Mouse (Mus musculus): ENCODE results near the gene Dynll1.
"Not testable (repeated sequence)": the region's sequence is repeated elsewhere in the genome, so short reads cannot be mapped to it uniquely, and the experiment has no call there.

The Dynll1 gene

DNA sequence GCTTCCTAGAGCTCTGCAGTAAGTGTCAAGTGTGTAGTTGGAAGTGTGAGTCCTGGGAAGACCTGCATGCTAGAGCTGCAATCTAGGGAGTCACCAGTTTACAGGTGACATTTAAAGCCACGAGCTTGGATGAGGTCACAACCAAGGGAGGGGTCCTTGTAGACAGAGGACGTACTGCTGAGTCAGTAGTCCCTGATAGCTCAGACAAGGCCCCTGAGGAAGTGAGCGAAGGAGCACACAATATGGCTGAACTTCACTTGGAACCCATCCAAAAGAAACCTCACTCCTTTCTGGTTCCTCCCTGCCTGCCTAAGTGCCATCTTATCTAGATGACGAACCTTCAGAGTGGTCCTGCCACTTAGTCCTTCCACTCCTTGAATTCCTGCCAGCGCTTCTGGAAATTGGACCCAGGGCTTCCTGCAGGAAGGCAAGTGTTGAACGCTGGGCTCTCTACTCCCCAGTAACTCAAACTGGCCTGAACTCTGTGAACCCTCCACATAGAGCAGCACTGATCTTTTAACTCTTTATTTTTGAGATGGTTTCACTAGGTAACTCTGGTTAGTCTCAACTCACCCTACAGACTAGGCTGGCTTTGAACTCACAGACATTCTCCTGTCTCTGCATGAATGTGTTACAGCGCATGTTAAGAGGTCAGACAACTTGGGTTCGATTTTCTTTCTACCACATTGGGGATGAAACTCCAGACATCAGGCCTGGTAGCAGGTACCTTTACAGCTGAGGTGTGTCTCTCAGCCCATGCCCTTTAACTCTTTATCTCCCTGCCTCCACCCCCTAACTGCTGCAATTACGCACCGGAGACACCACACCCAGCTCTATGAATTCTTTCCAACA is 12.2 kb upstream of the Dynll1 start:
- no peak for DNase-seq (ENCODE audit: low read depth)

DNA sequence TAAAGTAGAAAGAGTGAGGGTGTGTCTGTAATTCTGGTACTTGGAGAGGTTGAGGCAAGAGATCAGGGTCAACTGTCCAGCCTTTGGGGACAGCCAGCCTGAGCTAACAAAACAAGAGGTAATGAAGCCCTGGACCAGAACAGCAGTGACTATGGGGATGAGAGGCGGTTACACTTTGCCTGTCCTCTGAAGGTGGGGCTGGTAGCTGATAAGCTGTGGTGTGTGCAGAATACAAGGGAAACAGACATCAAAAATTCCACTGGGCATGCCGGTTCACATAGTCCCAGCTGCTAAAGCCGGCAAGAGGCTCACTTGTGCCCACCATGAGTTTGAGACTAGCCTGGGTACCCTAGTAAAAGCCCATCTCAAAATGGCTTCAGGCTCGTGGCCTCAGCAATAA is 11.6 kb upstream of the Dynll1 start:
- no peak for DNase-seq (ENCODE audit: low read depth)

DNA sequence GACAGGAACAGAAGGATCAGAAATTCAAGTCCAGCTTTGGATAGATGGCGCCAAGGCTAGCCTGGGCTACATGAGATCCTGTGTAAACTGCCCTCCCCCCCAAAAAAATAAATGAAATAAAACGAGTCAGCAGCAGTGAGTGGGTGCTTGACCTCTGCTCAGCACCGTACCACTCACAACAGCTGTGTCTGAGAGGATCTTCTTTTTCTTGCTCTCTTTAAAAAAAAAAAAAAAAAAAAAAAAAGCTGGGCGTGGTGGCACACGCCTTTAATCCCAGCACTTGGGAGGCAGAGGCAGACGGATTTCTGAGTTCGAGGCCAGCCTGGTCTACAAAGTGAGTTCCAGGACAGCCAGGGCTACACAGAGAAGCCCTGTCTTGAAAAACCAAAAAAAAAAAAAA is 1.4 kb upstream of the Dynll1 start:
- not testable (repeated sequence) for DNase-seq (ENCODE audit: low read depth)

DNA sequence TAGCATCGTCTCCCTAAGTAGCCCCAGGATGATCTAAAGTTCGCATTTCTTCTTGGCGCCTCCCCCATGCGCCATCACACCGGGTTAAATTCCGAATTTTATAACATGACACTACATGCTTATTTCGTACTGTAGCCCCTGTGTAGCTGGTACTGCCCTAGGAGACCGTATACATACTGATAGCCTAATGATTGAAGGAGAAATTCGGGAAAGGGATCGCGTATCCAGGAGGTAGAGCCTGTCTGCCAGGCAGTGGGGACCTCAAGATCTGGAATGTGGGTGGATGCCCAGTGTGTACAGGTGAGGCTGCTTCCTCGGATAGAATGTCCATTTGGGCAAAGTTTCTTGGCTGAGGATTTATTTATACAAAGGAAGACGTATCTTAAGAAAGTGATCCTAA is 816 bp upstream of the Dynll1 start:
- DNase-seq (ENCODE audit: low read depth) = no peak

DNA sequence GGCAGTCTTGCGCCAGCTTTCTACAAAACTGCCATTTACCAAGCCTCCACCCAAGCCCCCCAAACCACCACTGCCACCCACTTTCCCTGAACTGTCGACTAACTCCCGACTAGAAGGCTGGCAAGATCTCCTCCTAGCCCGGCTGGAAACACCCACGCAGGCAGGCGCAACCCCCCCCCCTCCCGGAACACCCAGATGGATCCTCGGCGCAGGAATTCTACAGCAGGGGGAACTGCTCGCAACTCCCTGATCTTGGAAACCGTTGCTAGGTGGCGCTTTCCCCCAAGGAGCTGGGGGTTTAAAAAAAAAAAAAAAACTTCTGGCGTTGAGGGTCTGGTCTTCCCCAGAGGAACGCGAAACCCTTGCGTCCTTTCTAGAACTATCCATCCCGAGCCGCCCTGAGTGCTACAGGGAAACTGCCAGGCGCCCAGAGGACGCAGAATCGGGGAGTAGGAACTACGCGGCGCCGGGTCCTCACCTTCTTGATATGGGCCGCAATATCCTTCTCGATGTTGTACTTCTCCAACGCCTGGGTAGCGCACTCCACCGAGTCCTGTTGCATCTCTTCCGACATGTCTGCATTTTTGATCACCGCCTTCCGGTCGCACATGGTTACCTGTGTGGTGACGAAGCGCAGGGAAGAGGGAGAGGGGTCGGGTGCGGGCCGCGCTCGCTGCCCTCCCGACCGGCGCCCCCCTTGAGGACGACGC is 609 bp downstream of the Dynll1 start:
- DNase-seq (ENCODE audit: low read depth) = peak; percentile 91

DNA sequence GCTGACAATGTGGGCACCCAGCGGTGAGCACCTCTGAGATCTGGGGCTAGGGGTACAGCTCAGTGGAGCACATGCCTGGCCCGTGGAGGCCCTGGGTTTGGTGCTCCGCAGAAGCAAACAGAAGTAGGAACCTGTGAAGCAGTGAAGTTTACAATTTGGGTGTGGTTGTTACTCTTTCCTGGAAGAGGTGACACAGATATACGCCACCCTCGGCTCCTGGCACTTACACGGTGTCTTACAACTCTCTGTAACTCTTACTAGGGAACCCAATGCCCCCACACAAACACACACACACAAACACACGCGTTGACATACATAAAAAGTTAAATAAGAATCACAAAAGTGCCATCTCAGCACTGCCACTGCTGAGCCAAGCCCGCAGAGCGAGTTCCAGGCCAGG is 4.5 kb downstream of the Dynll1 start:
- DNase-seq (ENCODE audit: low read depth) = no peak

DNA sequence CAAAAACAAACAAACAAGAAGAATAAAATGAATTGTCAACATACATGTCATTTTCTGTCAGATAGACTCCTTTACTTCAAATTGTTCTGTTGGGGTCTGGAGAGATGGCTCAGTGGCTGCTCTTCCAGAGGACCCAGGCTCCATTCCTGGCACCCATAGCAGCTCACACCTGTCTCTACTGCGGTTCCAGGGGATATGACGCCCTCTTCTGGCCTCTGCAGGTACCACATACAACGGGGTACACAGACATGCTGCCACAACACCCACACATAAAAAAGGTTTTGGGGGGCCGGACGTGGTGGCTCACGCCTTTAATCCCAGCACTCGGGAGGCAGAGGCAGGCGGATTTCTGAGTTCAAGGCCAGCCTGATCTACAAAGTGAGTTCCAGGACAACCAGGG is 6.6 kb downstream of the Dynll1 start:
- no peak for DNase-seq (ENCODE audit: low read depth)

DNA sequence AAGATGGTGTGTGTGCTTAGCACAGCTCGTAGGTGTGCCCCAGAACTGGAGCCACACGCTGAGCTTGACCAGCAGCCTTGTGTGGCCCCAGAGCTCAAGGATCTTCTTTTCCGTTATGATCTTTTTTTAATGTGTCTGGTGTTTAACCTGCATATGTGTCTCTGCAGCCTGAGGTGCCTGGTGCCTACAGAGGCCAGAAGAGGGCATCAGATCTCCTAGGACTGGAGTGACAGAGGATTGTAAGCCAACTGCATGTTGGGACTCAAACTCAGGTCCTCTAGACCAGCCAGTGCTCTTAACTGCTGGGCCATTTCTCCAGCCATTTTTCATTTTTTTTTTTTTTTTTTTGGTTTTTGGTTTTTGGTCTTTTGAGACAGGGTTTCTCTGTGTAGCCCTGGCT is 16.1 kb downstream of the Dynll1 start:
- peak; percentile 20 for DNase-seq (ENCODE audit: low read depth)

DNA sequence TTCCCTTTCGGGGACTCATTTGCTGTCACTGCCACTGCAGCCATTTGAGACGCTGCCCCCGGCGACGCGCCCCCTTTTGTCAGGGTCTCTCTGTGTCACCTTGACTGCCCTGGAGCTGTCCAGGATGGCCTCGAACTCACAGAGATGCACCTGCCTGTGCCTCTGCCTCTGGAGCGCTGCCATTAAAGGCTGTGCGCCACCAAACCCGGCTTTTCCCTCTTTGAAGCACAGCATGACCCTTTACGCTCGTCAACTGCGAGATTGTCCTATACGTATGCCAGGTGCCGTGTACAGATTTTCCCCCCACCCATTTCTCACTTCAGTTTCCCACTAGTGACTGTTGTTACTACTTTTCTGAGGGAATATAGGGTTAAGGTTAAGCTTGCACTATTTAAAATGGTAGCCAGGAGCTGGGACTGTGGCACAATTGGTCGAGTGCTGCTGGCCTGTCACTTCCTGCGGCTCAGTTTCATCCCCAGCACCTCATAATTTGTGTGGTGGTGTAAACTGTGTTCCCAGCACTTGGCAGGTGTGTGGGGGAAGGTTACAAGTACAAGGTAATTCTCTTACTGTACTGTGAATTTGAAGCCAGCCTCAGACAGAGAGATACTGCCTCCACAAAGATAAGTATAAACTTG is 20.6 kb downstream of the Dynll1 start:
- no peak for DNase-seq (ENCODE audit: low read depth)

DNA sequence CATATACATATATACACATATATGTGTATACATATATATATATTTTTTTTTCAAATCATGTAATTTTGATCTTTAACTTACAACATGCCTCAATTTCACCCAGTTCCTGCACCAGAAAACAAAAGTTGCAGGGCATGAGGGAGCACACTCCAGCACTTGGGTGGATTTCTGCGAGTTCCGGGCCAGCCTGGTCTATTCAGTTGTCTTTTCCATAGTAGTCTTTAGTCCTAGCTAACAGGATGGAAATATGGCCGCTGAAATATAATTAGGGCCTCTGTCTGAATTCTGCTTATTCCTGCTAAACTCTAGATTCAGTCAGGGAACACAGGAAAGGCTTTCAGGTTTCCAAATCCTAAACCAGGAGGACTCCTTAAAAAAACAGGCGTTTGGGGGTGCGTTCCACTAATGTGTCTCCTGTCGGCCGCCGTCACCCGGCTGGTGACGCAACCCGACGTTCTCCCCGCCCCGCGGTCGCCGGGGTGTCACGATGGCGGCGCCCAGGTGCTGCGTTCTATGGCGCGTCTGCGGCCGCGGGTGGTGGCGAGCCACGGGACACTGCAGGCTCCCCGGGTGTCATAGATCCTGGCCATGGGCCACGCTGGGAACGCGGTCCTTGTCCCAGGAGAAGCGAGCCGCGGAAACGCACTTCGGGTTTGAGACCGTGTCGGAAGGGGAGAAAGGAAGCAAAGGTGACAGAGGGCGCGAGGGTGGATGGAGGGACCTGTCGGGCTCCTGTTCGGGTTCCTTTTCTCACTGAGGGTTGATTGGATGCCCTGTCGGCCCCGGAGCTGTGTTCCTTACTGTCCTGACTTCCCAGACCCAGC is 21.4 kb downstream of the Dynll1 start, which contains the start of gene Coq5:
Gene Coq5 (plus strand): TSS at position 441 of the 824 bp plus-strand sequence.
- DNase-seq (ENCODE audit: low read depth) = peak; percentile 91

DNA sequence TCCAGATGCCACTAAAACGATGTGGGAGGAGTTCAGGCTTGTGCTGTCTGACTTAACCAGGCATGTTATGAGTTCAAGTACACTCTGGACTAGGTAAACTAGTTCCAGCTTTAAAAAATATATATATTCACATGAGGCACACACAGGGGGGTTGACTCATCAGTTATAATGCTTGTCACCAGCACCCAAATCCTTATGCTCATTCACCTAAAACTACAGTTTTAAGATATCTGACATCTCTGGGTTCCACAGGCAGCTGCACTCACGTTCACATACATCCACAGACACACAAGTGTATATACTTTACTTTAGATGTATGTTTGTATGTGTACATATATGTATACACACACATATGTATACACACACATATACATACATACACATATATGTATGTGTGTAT is 22.0 kb downstream of the Dynll1 start:
- no peak for DNase-seq (ENCODE audit: low read depth)

DNA sequence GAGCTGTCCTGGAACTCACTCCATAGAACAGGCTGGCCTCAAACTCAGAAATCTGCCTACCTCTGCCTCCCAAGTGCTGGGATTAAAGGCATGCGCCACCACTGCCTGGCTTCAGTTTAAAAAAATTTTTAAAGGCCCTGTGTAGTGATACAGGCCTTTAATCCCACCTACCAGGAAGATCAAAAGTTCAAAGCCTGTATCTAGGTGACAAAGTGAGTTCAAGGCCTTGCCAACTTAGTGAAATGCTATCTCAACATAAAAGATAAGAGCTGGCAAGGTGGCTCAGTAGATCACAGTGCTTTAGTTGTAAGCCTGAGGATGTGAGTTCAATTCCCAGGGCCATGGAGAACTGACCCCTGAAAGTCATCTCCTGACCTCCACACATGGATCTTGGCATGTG is 22.7 kb downstream of the Dynll1 start:
- DNase-seq (ENCODE audit: low read depth) = no peak

DNA sequence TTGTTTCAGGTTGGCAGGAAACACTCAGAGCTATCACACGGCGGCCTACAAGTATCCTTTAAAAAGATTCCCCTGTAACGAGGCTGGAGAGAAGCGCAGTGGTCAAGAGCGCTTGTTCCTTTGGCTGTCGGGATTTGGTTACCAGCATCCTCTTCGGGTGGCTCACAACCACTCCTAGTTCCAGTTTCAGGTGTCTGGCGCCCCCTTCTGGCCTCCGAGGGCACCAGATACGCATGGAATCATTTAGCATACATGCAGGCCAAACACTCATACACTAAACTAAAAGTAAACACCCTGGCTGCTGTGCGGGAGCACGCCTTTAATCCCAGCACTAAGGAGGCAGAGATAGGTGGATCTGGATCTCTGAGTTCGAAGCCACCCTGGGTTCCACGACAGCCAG is 24.8 kb downstream of the Dynll1 start:
- DNase-seq (ENCODE audit: low read depth) = peak; percentile 61

DNA sequence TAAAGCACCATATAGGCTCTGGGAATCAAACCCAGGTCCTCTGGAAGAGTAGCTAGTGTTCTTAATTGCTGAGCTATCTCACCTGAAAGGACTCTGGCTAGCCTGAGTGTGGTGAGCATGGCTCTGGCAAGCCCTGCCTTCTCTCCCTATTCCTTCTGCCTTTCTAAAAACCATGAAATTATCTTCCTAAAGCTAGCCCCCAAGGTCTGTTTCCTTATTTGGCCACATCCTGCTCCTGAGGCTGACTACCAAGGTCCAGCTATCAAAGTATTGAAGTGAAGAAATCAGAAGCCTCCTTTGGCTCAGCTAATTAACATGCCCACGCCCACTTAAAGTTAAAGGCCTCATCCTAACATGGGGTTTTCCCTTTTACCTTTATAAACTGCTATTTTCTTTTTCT is 26.0 kb downstream of the Dynll1 start:
- DNase-seq (ENCODE audit: low read depth) = no peak

DNA sequence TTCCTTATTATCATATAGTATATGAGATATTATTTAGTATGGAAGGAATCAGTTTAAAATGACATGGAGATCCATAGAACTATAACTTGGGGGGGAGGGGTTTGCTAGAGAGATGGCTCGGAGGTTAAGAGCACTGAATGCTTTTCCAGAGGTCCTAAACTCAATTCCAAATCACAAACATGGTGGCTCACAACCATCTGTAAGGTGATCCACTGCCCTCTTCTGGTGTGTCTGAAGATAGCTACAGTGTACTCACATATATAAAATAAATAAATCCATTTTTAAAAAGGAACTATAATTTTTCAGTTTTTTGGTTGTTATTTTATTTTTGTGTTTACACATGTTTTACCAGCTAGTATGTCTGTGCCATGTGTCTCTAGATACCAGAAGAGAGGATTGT is 26.4 kb downstream of the Dynll1 start:
- no peak for DNase-seq (ENCODE audit: low read depth)

DNA sequence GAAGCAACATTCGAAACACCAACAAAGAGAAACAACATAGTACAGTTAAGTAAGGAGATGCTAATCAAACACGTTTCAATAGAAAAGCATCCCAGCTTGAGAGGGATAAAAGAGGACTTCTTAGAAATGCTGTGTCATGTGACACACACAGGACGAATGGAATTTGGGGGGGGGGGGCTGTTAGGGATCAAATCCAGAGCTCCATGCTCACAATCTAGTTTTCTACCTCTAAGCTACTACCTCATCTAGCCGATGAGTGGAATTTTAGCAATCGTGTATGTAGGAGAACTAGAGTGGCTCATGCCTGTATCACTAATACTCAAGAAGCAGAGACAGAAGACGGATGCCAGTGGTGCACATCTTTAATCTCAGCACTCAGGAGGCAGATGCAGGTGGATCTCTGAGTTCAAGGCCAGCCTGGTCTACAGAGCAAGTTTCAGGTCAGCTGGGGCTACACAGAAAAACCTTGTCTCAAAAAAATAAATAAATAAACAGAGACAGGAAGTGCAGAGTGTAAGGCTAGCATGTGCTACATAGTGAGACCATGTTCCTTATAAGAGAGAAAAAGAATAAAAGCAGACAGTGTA is 27.2 kb downstream of the Dynll1 start:
- no peak for DNase-seq (ENCODE audit: low read depth)

DNA sequence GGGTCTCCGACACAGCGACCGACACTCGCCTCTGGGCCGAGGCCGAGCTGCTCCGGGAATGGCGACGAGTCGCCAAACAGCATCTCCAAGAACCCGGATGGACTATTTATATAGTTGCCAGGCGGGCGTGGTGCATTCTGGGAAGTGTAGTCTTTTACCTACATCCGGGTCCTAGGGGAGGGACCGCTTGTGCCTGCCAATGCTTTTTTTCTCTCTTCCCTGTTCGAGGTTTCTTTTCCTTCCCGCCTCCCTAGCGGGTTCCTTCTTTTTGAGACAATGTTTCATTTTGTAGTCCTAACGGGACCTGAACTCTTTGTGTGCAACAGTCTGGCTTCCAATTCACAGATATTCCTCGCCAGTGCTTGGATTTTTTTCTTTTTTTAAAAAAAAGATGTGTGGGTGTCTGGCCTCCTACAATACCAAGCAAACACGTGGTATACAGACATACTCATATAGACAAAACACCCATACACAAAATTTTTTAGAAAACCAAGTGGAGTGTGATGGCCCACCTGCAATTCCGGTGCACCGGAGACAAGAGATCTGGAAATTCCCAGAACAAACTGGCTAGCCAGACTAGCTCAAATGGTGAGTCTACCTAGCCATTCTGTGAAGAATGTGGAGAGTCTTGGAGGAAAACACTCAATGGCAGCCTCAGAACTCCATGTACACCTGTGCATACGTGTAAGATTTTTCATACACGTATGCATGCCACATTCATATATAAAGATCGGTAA is 27.8 kb downstream of the Dynll1 start, which contains the start of gene Rnf10:
Gene Rnf10 (minus strand): TSS at position 87 of the 737 bp plus-strand sequence.
- DNase-seq (ENCODE audit: low read depth) = peak; percentile 98

DNA sequence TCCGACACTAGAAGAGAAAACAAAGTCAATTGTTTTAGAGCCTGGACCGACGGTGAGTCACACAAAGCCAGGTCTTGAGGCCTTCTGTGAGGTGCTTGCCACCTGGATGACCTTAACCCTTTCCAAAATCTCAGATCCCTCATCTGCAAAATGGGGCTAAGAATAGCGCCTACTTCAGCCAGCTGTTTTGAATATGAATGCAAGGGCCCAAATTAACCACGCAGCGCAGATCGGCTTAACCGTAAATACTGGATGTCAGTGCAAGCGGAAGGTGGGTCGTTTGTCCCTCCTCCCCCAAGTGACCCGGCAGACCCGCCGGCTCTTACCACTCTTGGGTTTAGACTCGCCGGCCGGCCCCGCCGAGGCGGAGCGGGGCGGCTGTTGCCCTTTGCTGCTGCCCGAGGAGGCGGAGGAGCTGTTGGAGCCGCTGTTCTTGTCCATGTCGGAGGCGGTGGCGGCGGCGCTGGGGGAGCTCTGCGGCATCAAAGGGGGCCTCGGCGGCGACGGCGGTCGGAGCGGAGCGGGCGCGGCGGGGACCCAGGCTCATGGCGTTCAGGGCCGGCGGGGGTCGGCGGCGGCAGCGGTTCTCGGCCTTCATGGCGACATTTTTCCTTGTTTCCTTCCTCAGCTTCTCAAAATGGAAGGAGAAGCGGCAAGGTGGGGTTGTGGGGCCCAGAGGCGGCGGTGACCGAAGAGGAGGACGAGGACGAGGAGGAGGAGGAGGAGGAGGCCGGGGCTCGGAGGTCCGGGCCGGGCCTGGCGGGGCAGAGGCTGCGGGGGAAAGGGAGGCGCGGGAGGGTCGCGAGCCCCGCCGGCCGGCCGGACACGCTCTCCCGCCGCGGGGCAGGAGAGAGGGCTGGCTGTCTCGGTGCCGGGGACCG is 28.6 kb downstream of the Dynll1 start:
- DNase-seq (ENCODE audit: low read depth) = peak; percentile 40

DNA sequence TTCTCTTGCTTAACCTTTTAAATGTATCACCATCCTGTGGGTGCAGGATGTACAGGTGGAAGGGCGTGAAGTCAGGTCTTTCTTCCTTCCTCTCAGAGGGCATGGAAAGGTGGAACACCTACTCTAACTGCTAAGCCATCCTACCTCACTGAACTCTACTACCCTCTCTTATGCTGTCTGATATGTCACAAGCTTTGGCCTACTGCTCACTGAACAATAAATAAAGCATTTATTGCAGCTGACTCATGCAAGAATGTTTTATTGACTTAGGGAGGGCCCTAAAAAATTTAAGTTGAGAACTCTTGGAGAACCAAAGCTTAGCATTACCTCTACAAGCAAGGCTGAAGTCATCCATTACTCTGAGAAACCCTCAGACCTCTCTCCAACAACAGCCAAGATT is 30.8 kb downstream of the Dynll1 start:
- peak; percentile 50 for DNase-seq (ENCODE audit: low read depth)

DNA sequence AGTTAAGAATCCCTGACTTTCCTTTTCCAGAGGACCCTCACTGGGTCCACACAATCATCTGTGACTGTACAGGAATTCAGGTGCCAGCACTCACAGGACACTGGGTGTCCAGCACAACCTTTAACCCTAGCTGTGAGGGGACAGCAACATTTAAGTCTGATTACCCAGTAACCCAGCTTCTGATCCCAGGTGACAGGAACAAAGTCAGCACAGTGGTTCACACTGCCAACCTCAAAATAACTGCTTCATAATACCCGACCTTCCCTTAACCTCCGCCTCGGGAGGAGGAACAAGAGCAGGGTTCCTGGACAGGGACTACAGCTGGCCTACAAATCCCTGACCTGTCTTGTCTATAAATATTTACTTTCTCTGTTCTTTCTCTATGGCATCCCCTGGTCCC is 32.5 kb downstream of the Dynll1 start:
- DNase-seq (ENCODE audit: low read depth) = no peak

Measured in NIH3T3 (cell line).